Mouse (Mus musculus): ENCODE results near the gene Enpp1.

Enpp1 gene

GRCm38 (mm10) chr10:24597789-24598188 lies 114.2 kb downstream of the Enpp1 start:
- no peak for DNase-seq (ENCODE audit: low spot score)

DNA sequence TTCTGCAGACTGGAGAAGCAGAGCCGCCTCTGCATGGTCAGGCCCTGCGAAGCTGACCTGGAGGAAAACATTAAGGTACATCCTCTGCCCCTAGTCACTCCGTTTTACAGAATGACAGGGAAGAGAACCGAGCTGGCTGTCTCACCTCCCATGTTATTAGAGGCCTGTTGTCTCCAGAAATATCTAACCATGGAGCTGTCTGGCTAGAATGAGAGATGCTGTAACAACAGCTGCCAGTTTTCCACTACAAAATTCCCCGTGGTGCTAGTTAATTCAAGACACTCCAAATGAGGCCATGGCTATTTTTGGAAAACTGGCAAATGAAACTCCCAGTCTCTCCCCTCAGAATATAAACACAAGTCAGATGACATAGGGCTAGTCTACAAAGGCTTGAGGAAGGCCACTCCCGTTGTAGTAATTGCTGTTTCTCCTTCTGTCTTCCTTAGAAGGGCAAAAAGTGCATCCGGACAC lies 115.1 kb downstream of the Enpp1 start:
- DNase-seq (ENCODE audit: low spot score) = no peak

GRCm38 (mm10) chr10:24596003-24596868 lies 115.7 kb downstream of the Enpp1 start:
- DNase-seq (ENCODE audit: low spot score) = peak; percentile 39

DNA sequence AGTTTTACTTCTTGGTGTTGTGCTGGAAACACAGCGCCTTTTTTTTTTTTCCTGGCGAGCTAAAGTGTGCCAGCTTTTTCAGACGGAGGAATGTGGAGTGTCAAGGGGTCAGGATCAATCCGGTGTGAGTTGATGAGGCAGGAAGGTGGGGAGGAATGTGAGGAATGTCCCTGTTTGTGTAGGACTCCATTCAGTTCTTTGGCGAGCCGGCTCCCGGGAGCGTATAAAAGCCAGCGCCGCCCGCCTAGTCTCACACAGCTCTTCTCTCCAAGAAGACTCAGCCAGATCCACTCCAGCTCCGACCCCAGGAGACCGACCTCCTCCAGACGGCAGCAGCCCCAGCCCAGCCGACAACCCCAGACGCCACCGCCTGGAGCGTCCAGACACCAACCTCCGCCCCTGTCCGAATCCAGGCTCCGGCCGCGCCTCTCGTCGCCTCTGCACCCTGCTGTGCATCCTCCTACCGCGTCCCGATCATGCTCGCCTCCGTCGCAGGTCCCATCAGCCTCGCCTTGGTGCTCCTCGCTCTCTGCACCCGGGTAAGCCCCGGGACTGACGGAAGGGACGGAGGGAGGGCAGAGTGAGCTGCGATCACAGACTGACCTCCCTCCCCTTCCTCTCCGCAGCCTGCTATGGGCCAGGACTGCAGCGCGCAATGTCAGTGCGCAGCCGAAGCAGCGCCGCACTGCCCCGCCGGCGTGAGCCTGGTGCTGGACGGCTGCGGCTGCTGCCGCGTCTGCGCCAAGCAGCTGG lies 116.5 kb downstream of the Enpp1 start, which contains the start of gene Ccn2:
TSS of gene Ccn2 (plus strand) at position 193 of the 753 bp plus-strand sequence.
- DNase-seq (ENCODE audit: low spot score) = peak; percentile 80

- DNase-seq (ENCODE audit: low spot score) = no peak
Measured at GRCm38 (mm10) chr10:24593556-24593955, 118.4 kb downstream of the Enpp1 start.

GRCm38 (mm10) chr10:24592969-24593368 lies 119.0 kb downstream of the Enpp1 start:
- no peak for DNase-seq (ENCODE audit: low spot score)

DNA sequence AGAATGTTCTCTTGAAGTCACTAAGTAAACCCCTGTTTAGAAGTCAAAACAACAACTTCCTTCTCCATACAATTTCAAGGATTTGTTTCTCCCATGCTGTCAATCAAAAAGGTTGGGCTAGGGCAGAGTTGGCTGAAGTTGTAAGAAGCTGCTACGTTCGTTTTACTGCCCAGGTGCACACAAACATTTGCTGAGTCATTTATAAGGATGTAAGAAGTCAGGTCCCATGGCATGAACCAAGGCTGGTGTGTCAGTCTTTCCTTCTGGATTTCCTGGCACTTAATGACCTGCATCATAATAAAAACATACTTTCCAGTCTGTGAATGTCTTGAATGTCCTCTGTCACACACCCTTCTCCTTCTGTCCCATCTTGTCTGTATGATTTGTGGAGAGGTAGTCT lies 119.6 kb downstream of the Enpp1 start:
- no peak for DNase-seq (ENCODE audit: low spot score)

GRCm38 (mm10) chr10:24591741-24592140 lies 120.2 kb downstream of the Enpp1 start:
- DNase-seq (ENCODE audit: low spot score) = no peak

DNA sequence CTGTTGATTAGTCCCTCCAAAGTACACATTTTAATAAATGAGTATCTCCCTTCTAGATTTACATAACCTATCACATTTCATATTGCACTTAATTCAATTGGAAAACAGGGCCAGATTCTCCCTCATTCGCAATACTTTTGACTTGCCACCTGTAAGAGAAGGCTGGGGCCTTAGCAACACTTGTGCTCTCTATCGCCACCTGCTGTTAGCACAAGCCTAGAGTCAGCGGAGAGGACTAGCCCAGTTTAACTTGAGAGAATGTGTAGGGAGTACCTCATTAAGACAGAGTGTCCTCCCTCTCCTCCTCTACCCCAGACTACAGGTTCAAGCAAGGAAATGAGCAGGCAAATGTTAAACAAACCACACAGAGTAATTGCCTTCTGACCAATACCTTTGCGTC lies 120.8 kb downstream of the Enpp1 start:
- peak; percentile 86 for DNase-seq (ENCODE audit: low spot score)

DNA sequence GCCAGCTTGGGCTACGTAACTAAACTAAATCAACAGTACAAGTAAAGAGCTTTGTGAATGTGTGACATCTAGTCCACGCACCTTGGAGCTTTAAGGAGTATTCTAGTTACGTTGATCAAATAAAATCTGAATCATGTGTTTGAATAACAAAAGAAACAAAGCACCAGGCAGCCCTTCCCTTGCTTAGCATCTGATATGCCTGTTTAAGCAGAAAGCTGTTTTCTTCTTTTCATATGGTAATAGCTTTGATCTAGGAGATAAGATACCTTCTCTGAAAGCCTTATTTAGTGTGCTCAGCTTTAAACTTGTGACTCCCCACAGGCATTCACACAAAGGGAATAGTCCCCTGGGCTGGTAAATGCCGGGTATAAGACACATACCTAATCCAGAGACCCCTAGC lies 121.4 kb downstream of the Enpp1 start:
- DNase-seq (ENCODE audit: low spot score) = no peak

DNA sequence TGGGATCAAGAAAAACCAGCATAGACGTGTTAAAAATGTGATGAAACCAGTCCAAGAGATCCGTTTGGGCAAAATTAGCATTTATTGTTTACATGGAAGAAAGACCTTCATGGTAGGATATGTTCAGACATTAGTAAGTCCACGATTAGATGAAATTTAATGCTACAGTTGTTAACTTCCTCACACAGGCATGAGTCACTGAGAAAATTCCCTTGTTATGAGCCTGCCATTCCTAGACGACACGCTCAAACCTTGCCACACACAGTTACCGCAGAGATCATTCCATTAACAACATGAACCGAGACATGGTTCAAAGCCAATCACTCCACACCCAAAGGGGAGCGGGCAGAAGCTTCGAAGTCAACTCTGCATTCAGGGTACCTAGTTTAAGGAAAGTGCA lies 122.7 kb downstream of the Enpp1 start:
- DNase-seq (ENCODE audit: low spot score) = no peak

DNA sequence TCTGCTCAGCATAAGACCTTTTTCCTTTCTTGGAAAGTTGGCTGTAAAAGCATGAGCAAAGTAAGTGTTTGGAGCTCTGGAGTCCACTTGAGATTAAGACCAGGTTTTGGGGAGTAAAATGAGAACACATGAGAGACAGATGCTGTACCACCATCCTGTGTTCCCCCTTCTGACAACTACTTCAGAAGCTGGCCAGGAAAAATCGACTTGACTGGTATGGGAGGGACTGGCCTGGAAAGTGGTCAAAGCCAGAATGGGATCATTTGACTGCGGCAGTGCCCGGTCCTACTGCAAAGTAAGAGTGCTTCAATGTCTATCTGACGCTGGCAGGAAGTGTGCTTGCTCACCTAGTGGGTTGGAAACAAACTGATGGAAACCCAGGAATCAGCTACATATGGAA lies 123.1 kb downstream of the Enpp1 start:
- DNase-seq (ENCODE audit: low spot score) = no peak
